Mouse (Mus musculus): ENCODE results near the gene Ncoa1. TPM values are rescaled to one million over a fixed set of nuclear protein-coding genes. Genes with fewer than 3 reads are reported as not detected.
"Not testable (repeated sequence)": the region's sequence is repeated elsewhere in the genome, so short reads cannot be mapped to it uniquely, and the experiment has no call there.

The Ncoa1 gene
- polyA plus RNA-seq, 1 experiment from 2014 or later: 5.6 TPM

DNA sequence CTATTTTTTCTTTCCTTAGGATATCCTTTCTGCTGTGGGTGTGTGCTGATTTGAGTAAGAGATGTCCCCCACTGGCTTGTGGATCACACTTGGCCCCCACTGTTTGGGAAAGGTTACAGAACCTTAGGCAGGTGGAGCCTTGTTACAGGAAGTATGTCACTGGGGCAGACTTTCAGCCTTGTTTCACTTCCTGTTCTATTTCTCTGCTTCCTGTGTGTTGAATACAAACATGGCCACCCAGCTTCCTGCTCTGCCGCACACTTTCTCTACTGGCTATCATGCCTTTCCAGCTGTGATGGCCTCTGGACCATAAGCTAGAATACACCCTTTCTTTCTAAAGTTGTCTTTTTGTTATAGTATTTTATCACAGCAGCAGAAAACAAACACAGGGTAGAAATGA is 111.0 kb downstream of the Ncoa1 start:
- Histone ChIP-seq H3K9me3 (replicated peaks; ENCODE audit: control insufficient read depth, low read length) (no peaks in the 10 kb centered on the region), H3K4me1 (ENCODE audit: control insufficient read depth, insufficient read depth, low read length) (no peaks in the 10 kb centered on the region), H3K27ac (ENCODE audit: low read length) (no peak overlapping the region), H3K36me3 (ENCODE audit: control insufficient read depth, insufficient read depth, low read length) (no peaks in the 10 kb centered on the region), H3K27me3 (ENCODE audit: control insufficient read depth, insufficient read depth, low read length) (no peaks in the 10 kb centered on the region), H3K4me3 (replicated peaks; ENCODE audit: low read length) (no peak overlapping the region), H3K9ac (ENCODE audit: low read length) (no peak overlapping the region), H3K4me2 (ENCODE audit: low read depth, low read length) (no peak overlapping the region)
- no peak for ATAC-seq (ENCODE audit: insufficient read depth, low FRiP score)
- WGBS: 76% methylated on average over 1 of the region's 1 CpGs

GRCm38 (mm10) chr12:4359475-4359874 is 117.5 kb downstream of the Ncoa1 start:
- H3K4me3 ChIP-seq (replicated peaks; ENCODE audit: low read length): no peak overlapping the region
- no peak for ATAC-seq (ENCODE audit: insufficient read depth, low FRiP score)
- H3K4me2 ChIP-seq (ENCODE audit: low read depth, low read length): no peak overlapping the region
- no peak overlapping the region for H3K9ac ChIP-seq (ENCODE audit: low read length)
- WGBS: 71% methylated on average over 1 of the region's 1 CpGs
- H3K27me3 ChIP-seq (ENCODE audit: control insufficient read depth, insufficient read depth, low read length): no peaks in the 10 kb centered on the region
- no peak overlapping the region for H3K27ac ChIP-seq (ENCODE audit: low read length)
- H3K36me3 ChIP-seq (ENCODE audit: control insufficient read depth, insufficient read depth, low read length): no peaks in the 10 kb centered on the region
- no peaks in the 10 kb centered on the region for H3K9me3 ChIP-seq (replicated peaks; ENCODE audit: control insufficient read depth, low read length)
- H3K4me1 ChIP-seq (ENCODE audit: control insufficient read depth, insufficient read depth, low read length): no peaks in the 10 kb centered on the region

- not testable (repeated sequence) for H3K4me3 ChIP-seq (replicated peaks; ENCODE audit: low read length); ATAC-seq (ENCODE audit: insufficient read depth, low FRiP score)
Observed at GRCm38 (mm10) chr12:4358653-4359052, 118.3 kb downstream of the Ncoa1 start.

GRCm38 (mm10) chr12:4358100-4358499 is 118.9 kb downstream of the Ncoa1 start:
- no peaks in the 10 kb centered on the region for H3K4me1 ChIP-seq (ENCODE audit: control insufficient read depth, insufficient read depth, low read length)
- WGBS: 96% methylated on average over 4 of the region's 4 CpGs
- no peak for ATAC-seq (ENCODE audit: insufficient read depth, low FRiP score)

More at GRCm38 (mm10) chr12:4358653-4359052, 118.3 kb downstream of the Ncoa1 start:
- H3K27me3 ChIP-seq (ENCODE audit: control insufficient read depth, insufficient read depth, low read length); H3K4me2 ChIP-seq (ENCODE audit: low read depth, low read length); H3K36me3 ChIP-seq (ENCODE audit: control insufficient read depth, insufficient read depth, low read length); H3K27ac ChIP-seq (ENCODE audit: low read length); H3K9me3 ChIP-seq (replicated peaks; ENCODE audit: control insufficient read depth, low read length); H3K9ac ChIP-seq (ENCODE audit: low read length); H3K4me1 ChIP-seq (ENCODE audit: control insufficient read depth, insufficient read depth, low read length): not testable (repeated sequence)
- WGBS: 81% methylated on average over 2 of the region's 2 CpGs

DNA sequence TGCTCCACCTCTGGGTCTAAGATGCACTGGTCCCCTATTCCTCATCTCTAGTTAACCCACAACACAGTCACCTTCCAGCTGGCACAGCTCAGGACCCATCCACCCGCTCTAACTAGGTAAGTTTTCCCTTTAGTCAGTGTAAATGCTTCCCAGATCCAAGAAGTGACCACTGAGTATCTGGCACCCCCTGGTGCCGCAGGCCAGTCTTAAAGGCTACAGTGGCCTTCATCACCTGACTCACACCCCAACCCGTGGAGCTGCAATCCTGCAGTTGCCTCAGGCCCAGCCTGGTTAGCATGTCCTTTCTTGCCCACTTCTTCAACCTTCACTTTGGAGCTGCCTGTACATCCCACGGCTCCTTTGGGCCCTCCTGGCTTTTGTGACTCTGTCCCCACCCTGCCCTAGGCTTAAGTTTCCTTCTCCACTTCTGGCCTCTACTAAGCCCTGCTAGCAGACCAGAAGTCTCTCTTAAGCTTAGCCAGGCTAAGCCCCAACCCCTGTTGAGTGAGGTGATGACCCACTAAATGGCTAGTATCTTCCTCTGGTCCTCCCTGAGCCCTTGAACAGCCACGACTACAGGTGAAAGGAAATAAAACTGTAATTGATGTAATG is 120.0 kb downstream of the Ncoa1 start:
- H3K27ac ChIP-seq (ENCODE audit: low read length): no peak overlapping the region
- no peak overlapping the region for H3K4me2 ChIP-seq (ENCODE audit: low read depth, low read length)
- no peak overlapping the region for H3K9ac ChIP-seq (ENCODE audit: low read length)
- 77% methylated on average over 5 of the region's 5 CpGs for WGBS
- H3K9me3 ChIP-seq (replicated peaks; ENCODE audit: control insufficient read depth, low read length): no peaks in the 10 kb centered on the region
- H3K27me3 ChIP-seq (ENCODE audit: control insufficient read depth, insufficient read depth, low read length): no peaks in the 10 kb centered on the region
- no peak; the same call in 1 of the 2 replicates for ATAC-seq (ENCODE audit: insufficient read depth, low FRiP score)
- no peak overlapping the region for H3K4me3 ChIP-seq (replicated peaks; ENCODE audit: low read length)
- no peaks in the 10 kb centered on the region for H3K4me1 ChIP-seq (ENCODE audit: control insufficient read depth, insufficient read depth, low read length)
- H3K36me3 ChIP-seq (ENCODE audit: control insufficient read depth, insufficient read depth, low read length): no peaks in the 10 kb centered on the region

More at GRCm38 (mm10) chr12:4358100-4358499, 118.9 kb downstream of the Ncoa1 start:
- H3K9ac ChIP-seq (ENCODE audit: low read length): no peak overlapping the region
- no peak overlapping the region for H3K4me2 ChIP-seq (ENCODE audit: low read depth, low read length)
- no peak overlapping the region for H3K4me3 ChIP-seq (replicated peaks; ENCODE audit: low read length)
- H3K27me3 ChIP-seq (ENCODE audit: control insufficient read depth, insufficient read depth, low read length): no peaks in the 10 kb centered on the region
- no peaks in the 10 kb centered on the region for H3K36me3 ChIP-seq (ENCODE audit: control insufficient read depth, insufficient read depth, low read length)
- no peak overlapping the region for H3K27ac ChIP-seq (ENCODE audit: low read length)
- H3K9me3 ChIP-seq (replicated peaks; ENCODE audit: control insufficient read depth, low read length): no peaks in the 10 kb centered on the region

DNA sequence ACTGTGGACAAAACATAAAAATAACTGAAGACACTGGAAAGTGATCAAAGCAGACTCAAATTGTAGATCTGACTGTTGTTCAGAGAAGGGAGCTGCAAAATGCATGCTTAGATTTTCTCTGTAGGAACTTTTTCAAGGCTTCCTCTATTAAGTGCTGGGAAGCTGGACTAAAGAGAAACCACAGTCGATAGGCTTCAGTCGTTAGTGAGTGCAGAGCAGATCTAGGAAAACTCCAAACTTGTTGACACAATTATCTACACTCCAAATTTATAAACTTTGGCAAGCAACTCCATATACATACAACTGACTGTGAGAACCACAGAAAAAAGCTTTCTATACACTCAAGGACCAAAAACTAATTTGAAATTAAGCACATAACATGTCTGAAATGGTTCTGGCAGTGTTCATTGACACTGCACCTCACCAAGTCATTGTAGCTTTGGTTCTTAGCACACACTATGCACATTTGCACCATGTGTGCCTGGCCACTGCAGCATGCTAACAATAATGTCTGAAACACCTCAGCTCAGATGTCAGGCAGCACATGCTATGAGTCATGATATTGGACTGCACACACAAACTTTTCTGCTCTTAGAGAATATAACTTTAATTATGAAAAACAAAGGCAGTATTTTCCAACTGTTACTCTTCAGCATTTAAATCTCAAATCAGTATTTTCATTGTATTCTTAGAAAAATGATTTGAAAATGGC is 121.8 kb downstream of the Ncoa1 start:
- no peak overlapping the region for H3K4me3 ChIP-seq (replicated peaks; ENCODE audit: low read length)
- H3K27me3 ChIP-seq (ENCODE audit: control insufficient read depth, insufficient read depth, low read length): no peaks in the 10 kb centered on the region
- no peaks in the 10 kb centered on the region for H3K9me3 ChIP-seq (replicated peaks; ENCODE audit: control insufficient read depth, low read length)
- ATAC-seq (ENCODE audit: insufficient read depth, low FRiP score): no peak
- no peak overlapping the region; the same call in 1 of the 2 replicates for H3K27ac ChIP-seq (ENCODE audit: low read length)
- 63% methylated on average over 2 of the region's 2 CpGs for WGBS
- H3K4me2 ChIP-seq (ENCODE audit: low read depth, low read length): no peak overlapping the region
- H3K4me1 ChIP-seq (ENCODE audit: control insufficient read depth, insufficient read depth, low read length): no peaks in the 10 kb centered on the region
- no peak overlapping the region for H3K9ac ChIP-seq (ENCODE audit: low read length)
- H3K36me3 ChIP-seq (ENCODE audit: control insufficient read depth, insufficient read depth, low read length): no peaks in the 10 kb centered on the region

GRCm38 (mm10) chr12:4343216-4343615 is 133.8 kb downstream of the Ncoa1 start:
- no peak overlapping the region for H3K4me2 ChIP-seq (ENCODE audit: low read depth, low read length)
- peaks cover 9% of the 10 kb centered on the region; the same call in 1 of the 2 replicates for H3K4me1 ChIP-seq (ENCODE audit: control insufficient read depth, insufficient read depth, low read length)
- H3K9ac ChIP-seq (ENCODE audit: low read length): no peak overlapping the region
- no peaks in the 10 kb centered on the region for H3K36me3 ChIP-seq (ENCODE audit: control insufficient read depth, insufficient read depth, low read length)
- no peaks in the 10 kb centered on the region for H3K27me3 ChIP-seq (ENCODE audit: control insufficient read depth, insufficient read depth, low read length)
- no peak overlapping the region for H3K4me3 ChIP-seq (replicated peaks; ENCODE audit: low read length)
- 63% methylated on average over 2 of the region's 2 CpGs for WGBS
- H3K27ac ChIP-seq (ENCODE audit: low read length): no peak overlapping the region
- no peak for ATAC-seq (ENCODE audit: insufficient read depth, low FRiP score)
- no peaks in the 10 kb centered on the region for H3K9me3 ChIP-seq (replicated peaks; ENCODE audit: control insufficient read depth, low read length)

DNA sequence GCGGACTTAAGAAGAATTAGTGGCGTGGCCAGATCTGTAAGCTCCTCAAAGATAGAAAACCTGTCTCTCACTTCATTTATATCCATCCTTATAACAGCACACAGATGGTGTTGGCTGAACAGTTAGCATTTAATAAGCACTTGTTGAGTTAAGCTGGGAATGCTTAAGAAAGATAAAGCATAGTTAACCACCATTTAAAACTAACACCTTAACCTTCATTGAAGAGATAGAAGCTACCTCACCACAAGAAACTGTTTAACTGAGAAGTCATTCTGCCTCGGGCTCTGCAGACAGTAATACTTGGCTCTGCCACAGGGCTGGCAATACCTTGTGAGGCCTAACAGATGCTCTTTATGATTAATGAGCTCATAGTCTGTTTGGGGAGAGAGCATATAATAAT is 134.9 kb downstream of the Ncoa1 start:
- H3K9ac ChIP-seq (ENCODE audit: low read length): no peak overlapping the region
- H3K4me3 ChIP-seq (replicated peaks; ENCODE audit: low read length): no peak overlapping the region
- H3K27me3 ChIP-seq (ENCODE audit: control insufficient read depth, insufficient read depth, low read length): no peaks in the 10 kb centered on the region
- H3K9me3 ChIP-seq (replicated peaks; ENCODE audit: control insufficient read depth, low read length): no peaks in the 10 kb centered on the region
- WGBS: 58% methylated on average over 3 of the region's 3 CpGs
- no peak overlapping the region for H3K27ac ChIP-seq (ENCODE audit: low read length)
- H3K4me1 ChIP-seq (ENCODE audit: control insufficient read depth, insufficient read depth, low read length): peaks cover 9% of the 10 kb centered on the region; the same call in 1 of the 2 replicates
- no peak overlapping the region for H3K4me2 ChIP-seq (ENCODE audit: low read depth, low read length)
- no peaks in the 10 kb centered on the region for H3K36me3 ChIP-seq (ENCODE audit: control insufficient read depth, insufficient read depth, low read length)
- ATAC-seq (ENCODE audit: insufficient read depth, low FRiP score): no peak

GRCm38 (mm10) chr12:4340325-4340924 is 136.6 kb downstream of the Ncoa1 start:
- no peak for ATAC-seq (ENCODE audit: insufficient read depth, low FRiP score)
- Histone ChIP-seq H3K4me1 (ENCODE audit: control insufficient read depth, insufficient read depth, low read length) (peaks cover 9% of the 10 kb centered on the region; the same call in 1 of the 2 replicates), H3K27ac (ENCODE audit: low read length) (no peak overlapping the region), H3K27me3 (ENCODE audit: control insufficient read depth, insufficient read depth, low read length) (no peaks in the 10 kb centered on the region), H3K36me3 (ENCODE audit: control insufficient read depth, insufficient read depth, low read length) (no peaks in the 10 kb centered on the region), H3K4me2 (ENCODE audit: low read depth, low read length) (no peak overlapping the region), H3K9me3 (replicated peaks; ENCODE audit: control insufficient read depth, low read length) (no peaks in the 10 kb centered on the region), H3K4me3 (replicated peaks; ENCODE audit: low read length) (no peak overlapping the region), H3K9ac (ENCODE audit: low read length) (no peak overlapping the region)
- 58% methylated on average over 3 of the region's 3 CpGs for WGBS
